Mouse (Mus musculus) spleen, adult 2 months (tissue): Measurements from ENCODE around the gene H2afx. TPM values are rescaled to one million over a fixed set of nuclear protein-coding genes. Genes with fewer than 3 reads are reported as not detected.
A peak's percentile ranks its signal among the peaks of the same experiment; 100 is the strongest.
"Not testable (repeated sequence)": the region's sequence is repeated elsewhere in the genome, so short reads cannot be mapped to it uniquely, and the experiment has no call there.

Experiments
- DNase-seq, 2 experiments: peaks; one replicate each; pipeline versions ENCODE4 v3.0.0 to v3.0.0-alpha.2; 2012 to 2021; ENCODE audit warnings: low spot score in 2 of 2, low read depth in 1 of 2
- H3K27ac ChIP-seq: fragments of 200-500 bp; 2 replicates; pipeline ENCODE4 v1.5.1; 2012; ENCODE audit warnings: low read length, inconsistent platforms; ENCODE audit not compliant: insufficient read depth
- H3K27me3 ChIP-seq: fragments of 200-500 bp; 2 replicates; pipeline ENCODE4 v1.6.1; 2012; ENCODE audit warnings: mild to moderate bottlenecking, moderate library complexity, low read length, inconsistent platforms; ENCODE audit not compliant: control insufficient read depth, insufficient read depth
- H3K36me3 ChIP-seq: fragments of 200-500 bp; 2 replicates; pipeline ENCODE4 v1.6.1; 2012; ENCODE audit warnings: mild to moderate bottlenecking, low read length, inconsistent platforms; ENCODE audit not compliant: control insufficient read depth, insufficient read depth
- H3K4me1 ChIP-seq: fragments of 200-500 bp; 2 replicates; pipeline ENCODE4 v1.6.1; 2011; ENCODE audit warnings: inconsistent platforms; ENCODE audit not compliant: control insufficient read depth, insufficient read depth, insufficient read length
- H3K4me3 ChIP-seq: fragments of 200-500 bp; 2 replicates; pipeline ENCODE4 v1.5.1; 2011; ENCODE audit warnings: mild to moderate bottlenecking, inconsistent platforms; ENCODE audit not compliant: insufficient read depth, insufficient read length; ENCODE audit errors: extremely low read depth
- CTCF ChIP-seq: fragments of 200-500 bp; IDR thresholded peaks from 2 replicates; pipeline ENCODE4 v1.5.1; 2011; ENCODE audit warnings: mild to moderate bottlenecking, inconsistent platforms; ENCODE audit not compliant: insufficient read depth, insufficient read length, insufficient replicate concordance; ENCODE audit errors: extremely low read depth
- POLR2A ChIP-seq: fragments of 200-500 bp; IDR thresholded peaks from 2 replicates; pipeline ENCODE4 v1.6.1; 2011; ENCODE audit warnings: low read depth, low read length, inconsistent platforms
- WGBS: fragments of 180-500 bp; shearing (Covaris S2); methylation state at CpG from one replicate; pipeline ENCODE4 v1.1.7; 2018; 5-methylcytosine and 5-hydroxymethylcytosine counted together
- polyA plus RNA-seq: library from polyadenylated mRNA; depleted of rRNA; stranded (reverse); fragments of >200 nt; gene quantifications from 2 replicates; pipeline ENCODE4 v1.2.3, GENCODE M21; 2012

Gene H2afx
- polyA plus RNA-seq, 1 experiment, result 117 TPM

DNA sequence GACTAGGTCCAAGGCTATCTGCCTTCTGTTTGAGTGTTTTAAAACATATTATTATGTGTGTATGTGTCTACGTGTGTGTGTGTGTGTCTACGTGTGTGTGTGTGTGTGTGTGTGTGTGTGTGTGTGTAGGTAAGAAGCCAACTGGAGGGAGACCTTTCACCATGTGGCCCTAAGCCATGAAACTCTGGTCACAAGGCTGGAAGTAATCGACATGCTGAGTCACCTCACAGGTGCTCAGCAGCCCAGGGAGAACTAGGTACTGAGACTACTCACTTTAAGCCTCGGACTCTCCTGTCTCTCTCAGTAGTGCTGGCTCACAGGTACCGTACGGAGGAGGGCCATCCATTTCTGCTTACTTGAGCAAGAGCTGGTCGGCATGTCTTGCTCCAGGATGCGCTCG, 12.7 kb downstream of the H2afx start:
- TF ChIP-seq POLR2A (no peak), CTCF (no peak)
- Histone ChIP-seq H3K27me3 (no peaks in the 10 kb centered on the region), H3K27ac (no peak overlapping the region), H3K36me3 (peaks cover 31% of the 10 kb centered on the region), H3K4me3 (no peak overlapping the region), H3K4me1 (peaks cover 5% of the 10 kb centered on the region; the same call in 1 of the 2 replicates)
- no peak for DNase-seq
- WGBS, result 89% methylated on average over 9 of the region's 9 CpGs

DNA sequence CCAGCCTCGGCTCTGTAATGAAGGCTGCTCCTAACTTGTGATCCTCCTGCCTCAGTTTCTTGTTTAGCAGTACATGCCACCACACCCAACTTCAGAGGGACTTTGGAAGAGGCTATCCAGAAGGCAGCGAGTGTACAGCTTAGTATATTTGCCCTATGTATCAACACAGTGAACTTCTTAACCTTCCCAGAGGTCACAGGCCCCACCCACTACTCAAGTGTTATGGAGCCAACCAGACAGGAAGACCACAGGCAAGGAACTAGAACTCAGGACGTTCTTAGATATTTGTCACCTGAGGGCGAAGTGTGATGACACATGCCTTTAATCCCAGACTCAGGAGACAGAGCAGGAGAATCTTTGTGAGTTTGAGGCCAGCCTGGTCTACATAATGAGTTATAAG, 13.1 kb downstream of the H2afx start:
- DNase-seq, result no peak
- Histone ChIP-seq H3K27me3 (no peaks in the 10 kb centered on the region), H3K4me3 (no peak overlapping the region), H3K36me3 (peaks cover 35% of the 10 kb centered on the region), H3K4me1 (peaks cover 5% of the 10 kb centered on the region; the same call in 1 of the 2 replicates), H3K27ac (no peak overlapping the region)
- WGBS, result 84% methylated on average over 4 of the region's 4 CpGs
- no peak for TF ChIP-seq POLR2A

DNA sequence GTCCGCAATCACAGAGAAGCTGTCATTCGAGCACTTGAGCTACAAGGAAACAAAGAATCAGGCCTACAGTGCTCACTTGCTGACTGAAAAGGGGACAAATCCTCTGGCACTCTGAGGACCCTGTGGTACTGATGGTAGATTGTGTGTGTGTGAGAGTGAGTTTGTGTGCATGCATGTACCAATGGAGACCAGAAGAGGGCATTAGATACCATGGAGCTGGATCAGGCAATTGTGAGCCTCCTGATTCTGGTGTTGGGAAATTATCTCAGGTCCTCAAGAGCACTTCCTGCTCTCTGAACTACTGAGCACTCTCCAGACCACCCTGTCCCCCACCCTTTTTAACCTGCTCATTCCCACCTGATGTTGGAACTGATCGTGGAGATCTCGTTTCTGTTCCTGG, 14.1 kb downstream of the H2afx start:
- H3K27me3 ChIP-seq, result no peaks in the 10 kb centered on the region
- no peak overlapping the region for H3K27ac ChIP-seq
- H3K4me1 ChIP-seq, result no peaks in the 10 kb centered on the region
- peaks cover 43% of the 10 kb centered on the region for H3K36me3 ChIP-seq
- no peak for DNase-seq
- WGBS, result 96% methylated on average over 4 of the region's 4 CpGs
- H3K4me3 ChIP-seq, result no peak overlapping the region
- no peak for TF ChIP-seq CTCF
- TF ChIP-seq POLR2A, result no peak

DNA sequence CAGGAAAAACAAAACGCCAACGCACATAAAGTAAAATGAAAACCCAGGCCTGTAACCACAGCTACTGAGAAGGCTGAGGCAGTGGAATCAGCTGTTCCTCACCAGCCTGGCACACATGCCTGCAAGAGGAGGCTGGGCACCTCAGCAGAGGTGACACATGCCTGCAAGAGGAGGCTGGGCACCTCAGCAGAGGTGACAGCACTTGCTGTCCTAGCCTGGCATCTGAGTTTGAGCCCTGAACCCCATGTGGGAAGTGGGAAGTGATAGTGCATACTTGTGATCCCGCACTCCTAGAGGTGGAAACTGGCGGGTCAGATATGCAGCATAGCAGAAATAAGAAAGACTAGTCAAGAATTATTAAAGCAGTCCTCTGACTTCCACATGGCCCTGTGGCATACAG, 16.9 kb downstream of the H2afx start:
- no peak overlapping the region for H3K27ac ChIP-seq
- 92% methylated on average over 4 of the region's 4 CpGs for WGBS
- peaks cover 68% of the 10 kb centered on the region for H3K36me3 ChIP-seq
- H3K4me3 ChIP-seq, result no peak overlapping the region
- no peaks in the 10 kb centered on the region for H3K4me1 ChIP-seq
- TF ChIP-seq POLR2A (no peak), CTCF (no peak)
- H3K27me3 ChIP-seq, result no peaks in the 10 kb centered on the region
- no peak for DNase-seq

- DNase-seq, result no peak
- 97% methylated on average over 10 of the region's 10 CpGs for WGBS
- Histone ChIP-seq H3K4me1 (no peaks in the 10 kb centered on the region), H3K36me3 (peaks cover 69% of the 10 kb centered on the region), H3K4me3 (no peak overlapping the region), H3K27me3 (no peaks in the 10 kb centered on the region), H3K27ac (no peak overlapping the region)
- TF ChIP-seq POLR2A (no peak), CTCF (no peak)
These were observed 17.8 kb downstream of the H2afx start for GRCm38 (mm10) chr9:44352337-44352736.

DNA sequence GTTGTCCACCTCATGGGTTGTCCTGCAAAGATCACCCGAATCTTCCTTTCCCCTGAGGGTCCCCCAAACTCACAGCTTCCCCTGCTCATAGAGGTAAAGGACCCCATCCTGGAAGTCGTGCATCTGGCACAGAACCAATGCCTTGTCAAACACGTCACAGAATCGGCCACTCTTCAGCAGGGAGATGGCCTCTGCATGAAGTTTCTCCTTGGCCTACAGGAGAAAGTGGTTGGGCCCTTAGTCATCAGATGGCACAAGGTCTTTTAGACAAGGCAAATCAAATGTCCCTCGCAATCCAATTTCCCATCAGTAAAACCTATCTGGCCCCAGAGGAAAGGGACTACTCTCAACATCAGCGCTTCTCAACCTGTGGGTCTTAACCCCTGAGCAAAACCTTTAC, 18.6 kb downstream of the H2afx start:
- Histone ChIP-seq H3K4me1 (no peaks in the 10 kb centered on the region), H3K4me3 (no peak overlapping the region), H3K36me3 (peaks cover 67% of the 10 kb centered on the region), H3K27ac (no peak overlapping the region), H3K27me3 (no peaks in the 10 kb centered on the region)
- 93% methylated on average over 6 of the region's 6 CpGs for WGBS
- DNase-seq, result no peak
- TF ChIP-seq CTCF, result no peak
- TF ChIP-seq POLR2A, result no peak

GRCm38 (mm10) chr9:44357207-44357606, 22.7 kb downstream of the H2afx start:
- Histone ChIP-seq H3K27me3 (no peaks in the 10 kb centered on the region), H3K36me3 (peaks cover 54% of the 10 kb centered on the region), H3K27ac (no peak overlapping the region), H3K4me1 (peaks cover 4% of the 10 kb centered on the region; the same call in 1 of the 2 replicates), H3K4me3 (no peak overlapping the region)
- peak in 1 of 2 experiments; percentile 25 for DNase-seq
- TF ChIP-seq CTCF (no peak), POLR2A (no peak)
- 67% methylated on average over 4 of the region's 4 CpGs for WGBS

DNA sequence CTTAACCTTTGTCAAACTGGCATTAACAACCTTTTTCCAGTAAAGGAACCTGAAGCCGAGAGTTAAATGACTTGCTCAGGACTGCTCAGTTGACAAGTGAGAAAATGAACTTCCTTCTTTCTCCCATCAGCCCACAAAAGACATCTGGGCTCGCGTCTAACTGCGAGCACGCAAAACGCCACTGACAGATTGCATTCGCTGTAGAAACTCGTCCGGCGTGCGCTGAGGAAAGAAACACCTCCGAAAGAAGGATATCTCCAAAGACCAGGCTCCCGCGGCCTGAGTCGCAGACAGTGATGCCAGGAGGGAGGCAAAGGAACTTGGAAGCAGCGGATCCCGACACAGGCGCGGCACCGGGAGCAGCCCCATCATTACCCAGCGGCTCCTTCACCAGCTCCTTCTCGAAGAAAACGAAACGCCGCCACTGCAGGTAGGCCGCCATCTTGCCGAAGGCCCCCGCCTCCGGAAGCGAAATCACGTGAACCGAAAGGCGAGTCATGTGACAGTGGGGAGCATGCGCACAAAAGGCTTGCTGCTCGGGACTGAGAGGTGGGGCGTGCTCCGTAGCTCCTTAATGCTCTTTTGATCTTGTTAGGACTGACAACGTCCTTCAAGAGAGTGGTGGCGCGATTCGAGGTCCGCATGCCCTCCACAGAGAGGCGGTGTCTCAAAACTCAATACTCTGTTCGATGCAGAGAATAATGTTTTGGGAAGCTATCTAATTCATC, 26.9 kb downstream of the H2afx start, which contains the start of gene Vps11:
Gene Vps11, minus strand, starts transcription at position 481 of the 728 bp plus-strand sequence.
- TF ChIP-seq POLR2A (peak; percentile 83), CTCF (no peak)
- Histone ChIP-seq H3K27me3 (no peaks in the 10 kb centered on the region), H3K27ac (peak within 1 kb of the TSS; percentile 85), H3K36me3 (peaks cover 17% of the 10 kb centered on the region), H3K4me3 (peak within 1 kb of the TSS; percentile 99), H3K4me1 (peaks cover 4% of the 10 kb centered on the region; the same call in 1 of the 2 replicates)
- under 1% methylated on average over 44 of the region's 44 CpGs for WGBS
- peak; percentile 93 to 96 for DNase-seq

DNA sequence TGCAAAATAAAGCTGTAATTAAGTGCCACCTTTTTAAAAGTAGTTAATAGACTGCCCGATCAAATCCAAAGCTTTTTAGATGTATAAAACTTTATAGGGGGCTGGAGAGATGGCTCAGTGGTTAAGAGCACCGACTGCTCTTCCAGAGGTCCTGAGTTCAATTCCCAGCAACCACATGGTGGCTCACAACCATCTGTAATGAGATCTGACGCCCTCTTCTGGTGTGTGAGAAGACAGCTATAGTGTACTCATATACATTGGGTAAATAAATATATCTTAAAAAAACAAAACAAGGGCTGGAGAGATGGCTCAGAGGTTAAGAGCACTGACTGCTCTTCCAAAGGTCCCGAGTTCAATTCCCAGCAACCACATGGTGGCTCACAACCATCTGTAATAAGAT, 27.4 kb downstream of the H2afx start:
- Histone ChIP-seq H3K36me3 (peaks cover 13% of the 10 kb centered on the region), H3K27ac (peak overlapping the region; percentile 29; the same call in 1 of the 2 replicates), H3K4me3 (peak overlapping the region; percentile 99; the same call in 1 of the 2 replicates)
- WGBS, result 44% methylated on average over 4 of the region's 4 CpGs
- not testable (repeated sequence) for H3K27me3 ChIP-seq, DNase-seq, H3K4me1 ChIP-seq
